Mouse (Mus musculus) heart, postnatal 14 days (tissue): ENCODE measurements at regions not wholly inside any gene's neighbourhood (a gene's known extent, or its start where the extent isn't known, plus 50 kb on each side); places are given as distances from the start of the nearest gene placed in this dataset.

Experiments
- DNase-seq, 2 experiments: peaks; one replicate each; pipeline ENCODE4 v3.0.0; 2021 to 2022
- intact Hi-C: fragments of 180-260 bp; cut with DNase I; formaldehyde crosslinking; loops from one replicate; pipeline ENCODE4 v1.15.1; 2025

GRCm38 (mm10) chr4:152757191-152757590 is 279.5 kb upstream of the Kcnab2 start:
- intact Hi-C loops: no loop called here
- no peak for DNase-seq

GRCm38 (mm10) chr4:152756535-152756934 is 278.9 kb upstream of the Kcnab2 start:
- peak in 1 of 2 experiments; percentile 31 for DNase-seq
- intact Hi-C loops: no loop called here

DNA sequence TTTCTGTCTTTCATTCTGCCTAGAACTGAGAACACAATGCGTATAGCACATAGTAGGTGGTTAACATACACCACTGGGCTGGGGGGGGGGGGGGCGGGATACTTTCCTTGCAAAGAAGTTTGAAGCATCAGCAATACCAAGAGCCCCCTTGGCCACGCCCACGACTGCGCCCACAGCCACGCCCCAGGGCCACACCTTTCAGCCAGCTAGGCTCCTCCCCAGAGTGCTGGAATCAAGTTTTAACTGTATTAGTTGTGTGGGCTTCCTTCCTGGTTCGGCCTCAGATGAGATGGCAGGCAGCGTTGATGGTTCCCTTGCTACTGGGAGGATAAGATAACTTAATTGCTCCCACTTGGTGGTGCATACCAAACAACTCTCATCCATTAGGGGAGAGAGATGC is 278.1 kb upstream of the Kcnab2 start:
- DNase-seq: no peak
- intact Hi-C loops: no loop called here

DNA sequence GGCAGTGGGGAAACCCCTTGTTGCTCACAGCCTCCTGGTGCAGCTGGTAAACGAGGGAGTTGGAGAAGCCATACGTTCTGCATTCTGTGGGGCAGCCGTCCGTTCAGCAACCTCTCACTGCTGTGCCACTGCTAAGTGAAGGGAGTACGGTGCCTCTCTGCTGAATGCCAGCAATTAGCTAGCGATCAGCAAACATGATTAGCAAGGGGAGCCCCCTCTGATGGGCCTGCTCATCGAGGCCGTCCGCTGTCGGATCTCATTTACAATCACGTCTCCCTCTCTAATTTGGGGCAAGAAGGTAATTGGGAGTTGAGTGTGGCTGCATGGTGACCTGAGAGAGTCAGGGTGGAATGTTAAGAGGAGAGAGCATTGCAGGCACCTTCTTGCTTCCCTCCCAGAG is 266.7 kb upstream of the Kcnab2 start:
- no peak for DNase-seq
- intact Hi-C loops: no loop called here

DNA sequence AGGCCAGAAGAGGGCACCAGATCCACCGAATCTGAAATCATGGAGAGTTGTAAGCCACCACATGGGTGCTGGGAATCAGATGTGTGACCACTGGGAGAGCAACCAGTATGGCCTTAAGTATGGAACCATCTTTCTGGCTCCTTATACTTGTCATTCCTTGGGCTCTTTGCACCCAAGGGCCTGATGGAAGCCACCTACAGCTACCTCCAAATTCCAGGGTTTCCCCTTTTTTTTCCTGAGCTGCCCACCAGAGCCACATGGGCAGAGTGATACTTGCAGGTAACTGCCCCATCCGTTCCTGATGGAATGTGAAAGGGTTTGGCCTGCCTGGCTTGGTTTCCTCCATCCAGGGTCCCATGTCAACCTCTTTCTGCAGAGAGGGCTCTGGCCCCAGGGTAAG is 255.3 kb upstream of the Kcnab2 start:
- intact Hi-C loops: no loop called here
- DNase-seq: no peak

DNA sequence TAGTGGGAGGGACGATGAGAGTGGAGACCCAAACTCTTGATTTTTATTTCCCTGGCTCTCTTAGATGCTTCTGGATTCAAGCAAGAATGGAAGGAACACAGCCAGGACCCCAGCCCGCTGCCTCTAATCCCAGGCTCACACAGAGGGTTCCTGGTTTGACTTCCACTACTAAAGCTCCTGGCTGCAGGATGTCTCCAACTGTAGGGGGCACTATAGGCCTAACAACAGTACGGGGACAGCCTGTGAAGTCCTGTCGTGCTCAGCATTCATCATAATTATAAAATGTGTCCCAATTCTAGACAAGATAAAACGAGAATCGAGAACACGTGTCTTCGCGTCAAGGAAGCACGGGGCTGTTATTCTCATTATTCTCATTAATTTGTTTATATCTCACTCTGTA is 254.3 kb upstream of the Kcnab2 start:
- no peak for DNase-seq
- intact Hi-C loops: no loop called here

GRCm38 (mm10) chr4:152731082-152731720 is 253.5 kb upstream of the Kcnab2 start:
- DNase-seq: no peak
- intact Hi-C loops: no loop called here

- intact Hi-C loops: loop anchor here (10.0 kb wide), 1 partner anchor 755 kb away; the partner anchor contains the start of gene Ajap1
- DNase-seq: no peak
These were observed 251.8 kb upstream of the Kcnab2 start for GRCm38 (mm10) chr4:152729421-152729820.

- no peak for DNase-seq
- intact Hi-C loops: loop anchor here (10.0 kb wide), 1 partner anchor 759 kb away; the partner anchor contains the start of gene Ajap1
These were observed 248.2 kb upstream of the Kcnab2 start for GRCm38 (mm10) chr4:152725881-152726280.

DNA sequence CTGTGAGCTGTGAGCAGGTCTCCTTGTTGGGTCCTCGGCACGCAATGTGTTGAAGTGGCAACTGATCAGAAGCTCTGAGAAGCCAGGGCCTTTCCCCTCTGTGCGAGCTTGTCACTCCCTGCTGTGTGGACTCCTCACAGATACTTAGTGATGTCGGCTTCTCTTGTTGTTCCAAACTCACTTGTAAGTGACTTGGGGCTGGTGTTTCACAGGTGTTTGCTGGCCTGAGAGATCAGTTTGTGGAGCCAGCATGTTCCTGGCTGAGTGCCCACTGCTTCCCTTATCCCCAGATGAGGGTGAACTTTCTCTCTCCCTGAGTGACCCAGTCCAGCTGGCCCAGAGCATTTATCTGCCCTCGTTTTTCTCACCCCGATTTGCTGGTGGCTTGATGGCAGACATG is 247.8 kb upstream of the Kcnab2 start:
- no peak for DNase-seq
- intact Hi-C loops: loop anchor here (10.0 kb wide), 1 partner anchor 759 kb away; the partner anchor contains the start of gene Ajap1

DNA sequence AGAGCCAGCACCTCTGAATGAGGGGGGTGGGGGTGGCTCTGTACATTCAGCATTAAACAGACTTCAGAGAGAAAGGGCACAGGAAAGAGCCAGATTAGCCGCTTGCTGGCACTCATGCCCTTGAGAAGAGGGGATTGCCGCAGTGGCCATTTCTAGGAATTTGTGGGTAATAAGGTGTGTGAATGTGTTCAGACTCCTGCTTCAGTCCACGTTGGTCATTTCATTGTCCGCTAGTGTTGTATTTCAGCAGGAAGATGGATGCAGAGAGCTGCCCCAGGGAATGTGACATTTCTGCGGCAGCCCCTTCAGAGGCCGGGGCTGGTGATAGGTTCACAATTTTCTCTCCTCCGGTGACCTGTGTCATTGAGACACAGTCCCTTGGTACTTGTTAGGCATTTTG is 247.1 kb upstream of the Kcnab2 start:
- intact Hi-C loops: loop anchor here (10.0 kb wide), 1 partner anchor 760 kb away; the partner anchor contains the start of gene Ajap1
- no peak for DNase-seq

DNA sequence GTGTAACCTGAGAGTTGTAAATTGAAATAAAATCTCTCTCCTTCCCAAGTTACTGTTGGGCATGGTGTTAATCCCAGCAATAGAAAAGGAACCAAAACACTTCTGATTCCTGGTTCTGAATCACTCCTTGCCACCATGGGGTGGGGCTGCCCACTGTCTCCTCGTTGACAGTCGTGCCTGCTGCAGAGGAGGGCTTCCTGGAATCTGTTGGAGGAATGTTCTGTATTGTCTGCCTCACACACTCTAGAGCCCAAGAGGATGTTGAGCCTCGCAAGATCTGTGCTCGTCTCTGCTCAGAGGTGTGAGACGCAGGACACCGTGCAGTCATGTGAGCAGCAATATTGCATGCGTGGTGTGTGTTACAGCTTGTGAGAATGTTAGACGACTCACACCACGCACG is 246.4 kb upstream of the Kcnab2 start:
- DNase-seq: no peak
- intact Hi-C loops: loop anchor here (10.0 kb wide), 1 partner anchor 761 kb away; the partner anchor contains the start of gene Ajap1

DNA sequence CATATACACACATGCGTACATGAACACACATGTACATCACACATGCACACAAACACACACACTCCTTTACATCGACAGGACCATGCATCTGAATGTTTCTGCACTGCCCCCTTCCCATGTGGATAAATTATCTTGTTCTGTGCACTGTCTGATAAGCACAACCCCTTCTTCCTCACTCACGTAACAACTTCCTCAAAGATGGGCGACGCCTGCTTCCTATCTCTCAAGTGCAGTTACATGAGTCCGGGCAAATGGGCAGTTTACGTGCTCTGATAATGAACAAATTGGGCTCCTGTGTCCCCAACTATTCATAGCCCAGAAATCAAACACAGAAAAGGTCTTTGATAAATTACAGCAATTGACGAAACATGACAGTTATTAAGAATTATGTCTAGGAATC is 242.9 kb upstream of the Kcnab2 start:
- intact Hi-C loops: loop anchor here (10.0 kb wide), 1 partner anchor 764 kb away; the partner anchor contains the start of gene Ajap1
- DNase-seq: no peak

GRCm38 (mm10) chr4:152719416-152720127 is 241.9 kb upstream of the Kcnab2 start:
- intact Hi-C loops: loop anchor here (10.0 kb wide), 1 partner anchor 765 kb away; the partner anchor contains the start of gene Ajap1

DNA sequence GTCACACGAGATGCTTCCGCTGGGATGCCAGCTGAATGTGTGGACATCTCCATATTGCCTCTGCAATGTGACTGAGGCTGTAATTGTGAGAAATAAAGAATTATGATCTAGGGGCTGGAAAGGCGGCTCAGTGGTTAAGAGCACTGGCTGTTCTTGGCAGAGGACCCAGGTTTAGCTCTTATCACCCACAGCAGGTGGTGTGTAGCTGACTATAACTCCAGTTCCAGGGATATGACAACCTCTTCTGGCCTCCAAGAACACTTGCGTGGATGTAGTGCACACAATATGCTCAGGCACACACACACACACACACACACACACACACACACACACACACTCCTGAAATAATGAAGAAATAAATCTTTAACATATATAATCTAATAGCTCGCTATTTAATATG is 232.7 kb upstream of the Kcnab2 start:
- no peak for DNase-seq
- intact Hi-C loops: no loop called here

More at GRCm38 (mm10) chr4:152719416-152720127, 241.9 kb upstream of the Kcnab2 start:
- no peak for DNase-seq

DNA sequence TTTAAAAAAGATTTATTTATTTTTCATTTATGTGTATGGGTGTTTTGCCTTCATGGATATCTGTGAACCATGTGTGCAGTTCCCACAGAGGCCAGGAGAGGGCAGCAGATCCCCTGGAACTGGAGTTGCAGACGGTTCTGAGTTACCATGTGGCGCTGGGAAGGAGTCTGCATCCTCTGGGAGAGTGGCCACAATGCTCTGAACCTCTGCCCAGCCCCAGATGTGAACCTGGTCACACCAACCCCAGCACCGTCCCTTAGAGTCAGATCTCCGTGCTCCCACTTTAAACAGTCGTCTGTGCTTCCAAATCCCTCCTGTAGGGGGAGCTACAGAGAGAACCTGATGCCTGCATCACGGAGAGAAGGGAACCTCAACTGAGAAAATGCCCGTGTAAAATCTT is 222.5 kb upstream of the Kcnab2 start:
- intact Hi-C loops: no loop called here
- peak in 1 of 2 experiments; percentile 7 for DNase-seq

- peak; percentile 14 to 24 for DNase-seq
- intact Hi-C loops: no loop called here
These were observed 219.7 kb upstream of the Kcnab2 start for GRCm38 (mm10) chr4:152697247-152697960.

- DNase-seq: no peak
- intact Hi-C loops: no loop called here
These were observed 214.1 kb upstream of the Kcnab2 start for GRCm38 (mm10) chr4:152691735-152692134.

DNA sequence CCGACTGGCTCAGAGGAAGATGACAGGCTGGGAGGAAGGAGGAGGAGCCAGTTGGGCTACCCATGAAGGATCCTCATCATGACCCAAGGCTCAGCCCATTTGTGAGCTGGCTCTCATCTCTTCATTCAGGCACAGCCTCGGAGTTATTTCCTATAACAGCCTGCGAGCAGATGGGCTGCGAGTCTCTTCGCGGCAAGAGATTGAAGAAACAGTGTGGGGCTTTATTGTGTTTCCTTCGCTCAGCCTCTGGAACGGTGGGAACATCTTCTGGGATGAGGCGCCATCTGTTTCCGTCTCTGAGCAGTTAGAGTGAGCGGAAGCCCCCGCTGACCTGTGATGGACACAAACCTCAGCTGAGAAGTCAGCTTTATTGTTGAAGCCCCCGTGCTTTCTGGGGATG is 213.6 kb upstream of the Kcnab2 start:
- intact Hi-C loops: no loop called here

GRCm38 (mm10) chr4:152690766-152691165 is 213.1 kb upstream of the Kcnab2 start:
- intact Hi-C loops: no loop called here
- no peak for DNase-seq

More for the DNA sequence above, 213.6 kb upstream of the Kcnab2 start:
- DNase-seq: no peak

DNA sequence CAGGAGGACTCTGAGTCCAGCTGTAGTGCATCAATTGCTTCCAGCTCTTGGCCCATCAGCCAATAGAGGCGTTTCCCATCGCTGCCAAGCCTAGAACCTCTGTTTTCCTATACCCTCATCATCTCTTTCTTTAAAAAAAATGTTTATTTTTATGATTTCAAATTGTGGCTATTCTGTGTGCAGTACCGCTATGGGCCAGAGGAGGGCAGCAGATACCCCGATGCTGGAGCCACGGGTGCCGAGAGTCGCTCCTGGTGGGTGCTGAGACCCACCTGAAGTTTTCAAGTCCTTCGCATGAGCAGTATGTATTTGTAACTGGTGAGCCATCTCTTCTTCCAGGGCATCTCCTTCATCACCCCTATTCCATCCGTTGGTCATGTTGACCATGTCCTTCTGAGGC is 212.2 kb upstream of the Kcnab2 start:
- intact Hi-C loops: no loop called here
- no peak for DNase-seq
